In genomic region chr1:182108397-182109099, GRCm38 (mm10) we compare ENCODE assay signal across 11 mouse cellular contexts. TPM values are rescaled to one million over a fixed set of nuclear protein-coding genes. Genes with fewer than 3 reads are reported as not detected.
DNase-seq lines count a peak whose midpoint lies in the region; ATAC-seq lines count a peak whose summit lies in the region.
"Had no signal": no experiment of that assay in that cellular context is flagged by ENCODE, and none has a peak within 500 bp of the region (broad histone marks: within the 10 kb centered on the region; RNA-seq: fewer than 3 reads in every experiment).

No protein-coding gene starts in this region.

- H3K4me1 ChIP-seq in hindbrain, embryonic 10.5 days (replicated peaks): peaks cover 38% of the 10 kb centered on the region
- H3K4me1 ChIP-seq in hindbrain, embryonic 11.5 days (replicated peaks; ENCODE audit: control insufficient read depth, insufficient read depth, low read length): 0 out of 2 replicates have a peak, but pooled peaks cover 2% of the 10 kb centered on the region
- peaks cover 44% of the 10 kb centered on the region for H3K4me1 ChIP-seq in limb, embryonic 10.5 days
- H3K4me1 ChIP-seq in stomach, embryonic 16.5 days (ENCODE audit: control insufficient read depth, insufficient read depth, low read length): peaks cover 22% of the 10 kb centered on the region

- intact Hi-C loops in gastrocnemius, postnatal 14 days (cut with DNase I; ENCODE audit: low total_unique reads): loop anchor here (2.0 kb wide), 1 partner anchor 218 kb away; no protein-coding TSS in a partner anchor
- intact Hi-C loops in left cerebral cortex, postnatal 36 days (cut with DNase I): no loop called here

- no peak overlapping the region for H3K9ac ChIP-seq in hindbrain, embryonic 11.5 days (ENCODE audit: low read depth, low read length)
- H3K9ac ChIP-seq in stomach, embryonic 16.5 days (ENCODE audit: low read length): 0 out of 2 replicates have a peak overlapping the region, but pooled peaks have one; percentile 8

- H3K27ac ChIP-seq in hindbrain, embryonic 10.5 days: peak overlapping the region; percentile 8; the same call in 1 of the 2 replicates
- no peak overlapping the region for H3K27ac ChIP-seq in hindbrain, embryonic 11.5 days (ENCODE audit: low read depth, low read length)
- peak overlapping the region; percentile 8; the same call in 1 of the 2 replicates for H3K27ac ChIP-seq in limb, embryonic 10.5 days
- 0 out of 2 replicates have a peak overlapping the region, but pooled peaks have one; percentile 46 for H3K27ac ChIP-seq in stomach, embryonic 16.5 days (ENCODE audit: low read length)

- no peak overlapping the region for H3K4me2 ChIP-seq in hindbrain, embryonic 11.5 days (replicated peaks; ENCODE audit: low read depth, low read length)
- H3K4me2 ChIP-seq in stomach, embryonic 16.5 days (ENCODE audit: low read depth, low read length): no peak overlapping the region

- no peak for DNase-seq in hindbrain, embryonic 10.5 days (ENCODE audit: low spot score)
- no peak for DNase-seq in hindbrain, embryonic 11.5 days (ENCODE audit: low spot score)
- peak; percentile 64 for DNase-seq in gastrocnemius, postnatal 14 days
- DNase-seq in limb, embryonic 10.5 days (ENCODE audit: low spot score): no peak
- no peak for DNase-seq in kidney, postnatal 4 days
- DNase-seq in left cerebral cortex, postnatal 36 days (ENCODE audit: low spot score in 2 of 2): no peak
- DNase-seq in spleen, postnatal 4 days (ENCODE audit: low spot score in 2 of 2): no peak
- DNase-seq: cerebellum, adult 11-12 months; kidney, adult 11 months had no signal

- no peak for ATAC-seq in hindbrain, embryonic 11.5 days (ENCODE audit: low FRiP score)
- no peak for ATAC-seq in stomach, embryonic 16.5 days (ENCODE audit: insufficient read depth, low FRiP score)

- no peaks in the 10 kb centered on the region for H3K27me3 ChIP-seq in hindbrain, embryonic 10.5 days (ENCODE audit: insufficient read depth, poor library complexity, severe bottlenecking)
- H3K27me3 ChIP-seq in hindbrain, embryonic 11.5 days (ENCODE audit: control insufficient read depth, insufficient read depth, low read length): no peaks in the 10 kb centered on the region
- H3K27me3 ChIP-seq in limb, embryonic 10.5 days (ENCODE audit: low read depth, poor library complexity, severe bottlenecking): 0 out of 2 replicates have a peak, but pooled peaks cover 5% of the 10 kb centered on the region
- H3K27me3 ChIP-seq in stomach, embryonic 16.5 days (ENCODE audit: control insufficient read depth, insufficient read depth, low read length): no peaks in the 10 kb centered on the region

- no peak overlapping the region for H3K4me3 ChIP-seq in hindbrain, embryonic 10.5 days
- H3K4me3 ChIP-seq in hindbrain, embryonic 11.5 days (ENCODE audit: low read depth, low read length): no peak overlapping the region
- H3K4me3 ChIP-seq in limb, embryonic 10.5 days: no peak overlapping the region
- no peak overlapping the region for H3K4me3 ChIP-seq in stomach, embryonic 16.5 days (replicated peaks; ENCODE audit: low read length)

- no peaks in the 10 kb centered on the region for H3K9me3 ChIP-seq in hindbrain, embryonic 10.5 days
- no peaks in the 10 kb centered on the region for H3K9me3 ChIP-seq in hindbrain, embryonic 11.5 days (ENCODE audit: control insufficient read depth, low read length)
- H3K9me3 ChIP-seq in limb, embryonic 10.5 days (replicated peaks): no peaks in the 10 kb centered on the region
- H3K9me3 ChIP-seq in stomach, embryonic 16.5 days (replicated peaks; ENCODE audit: control insufficient read depth, low read length): no peaks in the 10 kb centered on the region

- no peaks in the 10 kb centered on the region for H3K36me3 ChIP-seq in hindbrain, embryonic 10.5 days
- H3K36me3 ChIP-seq in hindbrain, embryonic 11.5 days (ENCODE audit: control insufficient read depth, insufficient read depth, low read length): no peaks in the 10 kb centered on the region
- H3K36me3 ChIP-seq in limb, embryonic 10.5 days: no peaks in the 10 kb centered on the region
- no peaks in the 10 kb centered on the region for H3K36me3 ChIP-seq in stomach, embryonic 16.5 days (ENCODE audit: control insufficient read depth, insufficient read depth, low read length)

- 86% methylated on average over 13 of the region's 13 CpGs for WGBS in hindbrain, embryonic 10.5 days
- WGBS in hindbrain, embryonic 11.5 days: 82% methylated on average over 13 of the region's 13 CpGs
- 69% methylated on average over 13 of the region's 13 CpGs for WGBS in limb, embryonic 10.5 days
- WGBS in stomach, embryonic 16.5 days: 61% methylated on average over 13 of the region's 13 CpGs

RNA-seq across cellular contexts. Expression of gene Srp9, which starts 16.0 kb away (rescaled TPM):
- 167 and 168 TPM in 2 replicates for polyA plus RNA-seq in hindbrain, embryonic 10.5 days (2016; fragmentation: Nextera tagmentation; extraction: Ambion mirVana)
- polyA plus RNA-seq in hindbrain, embryonic 11.5 days (2014; fragmentation: Nextera tagmentation; extraction: Ambion mirVana): 179 and 180 TPM in 2 replicates
- 10 to 100 TPM; 36.2 to 39.1 TPM for total RNA-seq in gastrocnemius, postnatal 14 days (2021)
- 168 TPM in 2 replicates for polyA plus RNA-seq in limb, embryonic 10.5 days (2016; fragmentation: Nextera tagmentation; extraction: Ambion mirVana)
- 140 and 160 TPM in 2 replicates for polyA plus RNA-seq in stomach, embryonic 16.5 days (2015; fragmentation: Nextera tagmentation; extraction: Ambion mirVana)
- 10 to 100 TPM; 61.0 to 63.4 TPM for total RNA-seq in left cerebral cortex, postnatal 36 days (2021)

RNA-seq across cellular contexts. Expression of gene Vmn1r1, which starts 55.7 kb away (rescaled TPM):
- polyA plus RNA-seq in hindbrain, embryonic 10.5 days (2016; fragmentation: Nextera tagmentation; extraction: Ambion mirVana): not detected in 2 replicates
- polyA plus RNA-seq in hindbrain, embryonic 11.5 days (2014; fragmentation: Nextera tagmentation; extraction: Ambion mirVana): not detected in 2 replicates
- not detected for total RNA-seq in gastrocnemius, postnatal 14 days (2021)
- not detected in 2 replicates for polyA plus RNA-seq in limb, embryonic 10.5 days (2016; fragmentation: Nextera tagmentation; extraction: Ambion mirVana)
- not detected in 2 replicates for polyA plus RNA-seq in stomach, embryonic 16.5 days (2015; fragmentation: Nextera tagmentation; extraction: Ambion mirVana)
- total RNA-seq in left cerebral cortex, postnatal 36 days (2021): not detected
- polyA plus RNA-seq: neural tube, embryonic 14.5 days had no signal
